Mouse (Mus musculus) right cerebral cortex, postnatal 10 days (tissue): ENCODE data around the gene Lrrc8d.

Experiments used
- DNase-seq, 2 experiments: peaks; one replicate each; pipeline ENCODE4 v3.0.0; 2021; ENCODE audit warnings: low spot score in 2 of 2

Gene Lrrc8d

GRCm38 (mm10) chr5:105776978-105777593 lies 77.3 kb downstream of the Lrrc8d start:
- DNase-seq = no peak

- DNase-seq = no peak
Measured at GRCm38 (mm10) chr5:105777645-105778044, 77.9 kb downstream of the Lrrc8d start.

GRCm38 (mm10) chr5:105778189-105778588 lies 78.4 kb downstream of the Lrrc8d start:
- no peak for DNase-seq

GRCm38 (mm10) chr5:105778723-105779122 lies 79.0 kb downstream of the Lrrc8d start:
- DNase-seq = no peak

- no peak for DNase-seq
Measured at GRCm38 (mm10) chr5:105779331-105779730, 79.6 kb downstream of the Lrrc8d start.

DNA sequence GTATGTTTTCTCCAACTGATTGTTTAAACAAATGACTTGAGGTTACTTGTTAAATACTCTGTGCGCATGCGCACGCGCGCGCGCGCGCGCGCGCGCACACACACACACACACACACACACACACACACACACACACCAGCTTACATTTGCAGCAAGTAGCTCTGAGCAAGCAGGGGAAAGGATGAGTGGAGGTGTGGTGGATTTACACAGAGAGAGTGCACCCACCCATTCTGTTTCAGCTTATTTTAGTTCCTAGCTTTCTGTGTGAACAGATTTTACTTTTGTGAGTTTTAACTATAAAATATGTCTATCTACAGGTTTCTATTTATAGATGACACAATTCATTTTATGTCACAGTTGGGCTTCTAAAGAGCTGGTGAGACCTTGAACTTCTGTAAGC lies 84.1 kb downstream of the Lrrc8d start:
- no peak for DNase-seq

GRCm38 (mm10) chr5:105784724-105785123 lies 85.0 kb downstream of the Lrrc8d start:
- DNase-seq = no peak

GRCm38 (mm10) chr5:105787577-105787976 lies 87.8 kb downstream of the Lrrc8d start:
- no peak for DNase-seq

DNA sequence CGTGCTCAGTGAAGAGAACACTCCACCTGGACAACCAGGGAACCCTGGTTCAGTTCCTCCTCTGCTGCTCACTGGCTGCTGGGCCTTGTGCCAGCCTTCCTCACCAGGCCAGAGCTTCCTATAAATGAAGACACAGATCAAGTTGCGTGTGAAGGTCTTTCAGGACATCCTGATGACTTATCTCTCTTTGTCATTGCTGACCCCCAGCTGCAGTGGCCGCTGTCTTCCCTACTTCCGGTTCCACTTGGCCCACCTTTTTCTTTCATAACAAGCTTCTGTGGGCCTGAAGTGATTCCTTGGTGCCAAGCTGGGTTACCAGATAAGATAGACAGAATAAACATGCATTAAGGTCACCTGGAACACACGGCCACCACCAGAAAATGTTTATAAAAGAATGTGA lies 90.0 kb downstream of the Lrrc8d start:
- DNase-seq = no peak

DNA sequence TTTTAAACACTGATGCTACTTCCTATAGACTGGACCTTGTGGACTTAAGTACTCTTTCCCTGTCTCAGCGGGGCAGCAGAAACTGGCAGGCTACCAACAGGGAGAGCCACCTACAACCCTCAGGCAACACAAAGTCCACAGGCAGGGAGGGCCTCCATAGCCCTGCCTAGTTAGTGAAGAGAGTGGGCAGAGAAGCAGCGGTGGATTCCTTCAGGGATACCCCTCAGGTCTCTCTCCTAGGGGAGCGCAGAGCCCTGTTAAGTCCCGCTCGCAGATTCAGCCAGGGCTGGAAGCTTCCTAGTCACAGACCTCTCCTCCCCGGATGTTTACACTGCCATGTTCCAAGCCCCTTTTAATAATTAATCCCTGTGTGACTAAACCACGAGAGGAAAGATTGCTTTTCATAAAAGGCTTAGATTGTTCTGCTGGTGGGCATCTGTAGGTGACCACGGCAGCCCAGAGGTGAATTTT lies 92.6 kb downstream of the Lrrc8d start:
- no peak for DNase-seq

DNA sequence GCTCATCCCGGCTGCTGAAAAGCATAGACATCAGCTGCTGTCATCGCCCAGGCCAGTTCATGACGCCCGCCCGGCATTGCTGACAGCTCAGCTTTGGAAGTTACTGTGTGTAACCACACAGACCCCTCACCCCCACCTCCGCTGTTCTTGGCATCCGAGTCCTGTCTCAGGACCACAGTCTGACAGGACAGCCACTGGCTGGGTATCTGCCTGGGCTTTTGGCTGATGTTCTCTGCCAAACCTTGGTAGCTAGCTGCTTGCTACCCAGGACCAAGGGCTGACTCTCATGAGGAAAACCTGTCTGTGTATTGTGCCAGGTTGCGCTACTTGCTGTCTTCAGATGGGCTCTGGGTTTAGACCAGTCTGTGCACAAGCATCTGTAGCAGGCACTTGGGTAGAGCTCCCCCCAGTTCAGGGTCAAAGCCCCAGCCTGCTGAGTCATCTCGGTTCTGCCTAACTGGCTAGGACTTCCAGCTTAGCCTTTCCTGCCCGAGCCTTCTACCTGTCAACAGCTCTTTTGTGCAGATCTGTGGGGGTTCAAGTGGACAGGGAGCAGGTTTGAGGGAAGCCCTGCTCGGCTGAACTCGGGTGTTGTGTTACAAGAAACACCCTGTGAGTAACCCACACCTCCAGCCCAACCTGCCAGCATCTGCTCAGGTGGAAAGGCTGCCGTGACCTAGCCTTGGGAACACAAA lies 93.2 kb downstream of the Lrrc8d start:
- peak in 1 of 2 experiments; percentile 48 for DNase-seq

GRCm38 (mm10) chr5:105793548-105793940 lies 93.8 kb downstream of the Lrrc8d start:
- DNase-seq = no peak

GRCm38 (mm10) chr5:105798421-105798820 lies 98.7 kb downstream of the Lrrc8d start:
- DNase-seq = no peak

- DNase-seq = no peak
Measured at GRCm38 (mm10) chr5:105799850-105800635, 100.3 kb downstream of the Lrrc8d start.

GRCm38 (mm10) chr5:105801031-105801529 lies 101.3 kb downstream of the Lrrc8d start:
- DNase-seq = no peak

- no peak for DNase-seq
Measured at GRCm38 (mm10) chr5:105805955-105806354, 106.2 kb downstream of the Lrrc8d start.

GRCm38 (mm10) chr5:105807461-105807860 lies 107.7 kb downstream of the Lrrc8d start:
- DNase-seq = no peak

DNA sequence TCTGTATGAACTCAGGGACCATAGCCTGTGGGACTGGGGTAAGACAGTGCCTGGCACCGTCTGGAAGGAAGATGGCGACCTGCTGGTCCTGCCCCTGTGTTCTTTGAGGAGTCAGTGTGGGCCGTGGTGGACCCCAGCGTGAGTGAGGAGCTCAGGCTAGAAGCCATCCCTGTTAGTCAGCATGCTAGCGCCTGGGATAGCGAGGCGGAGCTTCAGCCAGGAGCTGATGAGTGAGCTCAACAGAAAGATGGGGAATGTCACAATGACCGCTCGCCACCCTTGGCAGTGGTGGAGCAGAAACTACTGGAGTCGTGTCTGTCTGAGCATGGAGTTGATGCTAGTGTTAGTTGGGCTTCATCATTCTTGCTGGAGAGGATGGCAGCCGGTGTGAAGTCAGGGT lies 109.3 kb downstream of the Lrrc8d start:
- DNase-seq = no peak

GRCm38 (mm10) chr5:105813036-105813435 lies 113.3 kb downstream of the Lrrc8d start:
- DNase-seq = no peak

DNA sequence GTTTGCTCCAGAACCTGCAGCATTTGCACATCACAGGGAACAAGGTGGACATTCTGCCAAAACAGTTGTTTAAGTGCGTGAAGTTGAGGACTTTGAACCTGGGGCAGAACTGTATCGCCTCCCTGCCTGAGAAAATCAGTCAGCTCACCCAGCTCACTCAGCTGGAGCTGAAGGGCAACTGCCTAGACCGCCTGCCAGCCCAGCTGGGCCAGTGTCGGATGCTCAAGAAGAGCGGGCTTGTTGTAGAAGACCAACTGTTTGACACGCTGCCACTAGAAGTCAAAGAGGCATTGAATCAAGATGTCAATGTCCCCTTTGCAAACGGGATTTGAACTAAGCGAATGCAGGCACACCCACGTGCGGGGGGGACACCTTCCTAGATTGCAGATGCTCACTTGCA lies 114.2 kb downstream of the Lrrc8d start:
- peak; percentile 58 to 64 for DNase-seq

GRCm38 (mm10) chr5:105816118-105816517 lies 116.3 kb downstream of the Lrrc8d start:
- DNase-seq = no peak

GRCm38 (mm10) chr5:105817248-105817976 lies 117.6 kb downstream of the Lrrc8d start:
- DNase-seq = peak; percentile 52 to 54
